Mouse (Mus musculus): ENCODE results near the gene Sf1.

Sf1 gene

DNA sequence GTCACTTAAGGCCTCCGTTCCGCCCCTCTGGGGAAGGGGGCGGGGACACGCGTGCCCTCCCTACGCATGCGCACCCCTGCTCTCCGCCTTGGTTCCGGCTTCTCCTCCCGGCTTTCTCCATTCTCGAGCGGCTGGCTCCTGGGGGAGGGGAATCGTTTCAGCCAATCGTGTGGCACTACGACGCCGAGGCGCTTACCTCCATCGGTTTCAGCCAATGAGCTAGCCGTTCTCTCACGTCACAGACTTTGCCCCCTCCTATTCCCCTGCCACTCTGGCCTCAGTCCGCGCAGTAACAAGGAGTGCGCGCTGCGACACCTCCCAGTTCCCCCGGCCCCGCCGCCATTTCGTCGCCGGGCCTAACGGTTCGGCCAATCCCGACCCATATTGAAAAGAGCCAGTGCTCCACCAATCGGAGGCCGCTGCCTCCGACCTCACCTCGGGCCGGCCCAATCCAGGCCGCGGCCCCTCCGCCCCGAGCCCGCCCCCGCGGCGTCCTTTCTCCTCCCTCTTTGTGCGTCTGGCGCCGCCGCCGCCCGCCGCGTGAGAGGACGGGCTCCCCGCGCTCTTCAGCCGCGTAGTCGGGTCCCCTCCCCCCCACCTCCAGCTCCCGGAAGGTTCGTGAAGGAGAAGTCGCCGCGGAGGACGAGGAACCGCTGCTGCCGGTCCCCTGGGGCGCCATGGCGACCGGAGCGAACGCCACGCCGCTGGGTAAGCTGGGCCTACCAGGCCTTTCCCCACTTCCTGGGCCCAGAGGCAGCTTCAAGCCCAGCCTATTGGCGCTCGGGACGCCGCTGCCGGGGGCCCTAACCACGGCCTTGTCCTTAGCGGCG is at the start of gene Sf1:
TSS of gene Sf1 (plus strand) at position 280 of the 830 bp plus-strand sequence.
- peak; percentile 100 for DNase-seq (ENCODE audit: low spot score in 2 of 2)

GRCm38 (mm10) chr19:6313796-6314195 is 49.7 kb upstream of the Sf1 start:
- no peak for DNase-seq (ENCODE audit: low spot score in 2 of 2)

- DNase-seq (ENCODE audit: low spot score in 2 of 2), result no peak
Observed at GRCm38 (mm10) chr19:6314513-6314912, 49.0 kb upstream of the Sf1 start.

- no peak for DNase-seq (ENCODE audit: low spot score in 2 of 2)
Observed at GRCm38 (mm10) chr19:6315573-6315972, 47.9 kb upstream of the Sf1 start.

- no peak for DNase-seq (ENCODE audit: low spot score in 2 of 2)
Observed at GRCm38 (mm10) chr19:6318145-6318544, 45.3 kb upstream of the Sf1 start.

DNA sequence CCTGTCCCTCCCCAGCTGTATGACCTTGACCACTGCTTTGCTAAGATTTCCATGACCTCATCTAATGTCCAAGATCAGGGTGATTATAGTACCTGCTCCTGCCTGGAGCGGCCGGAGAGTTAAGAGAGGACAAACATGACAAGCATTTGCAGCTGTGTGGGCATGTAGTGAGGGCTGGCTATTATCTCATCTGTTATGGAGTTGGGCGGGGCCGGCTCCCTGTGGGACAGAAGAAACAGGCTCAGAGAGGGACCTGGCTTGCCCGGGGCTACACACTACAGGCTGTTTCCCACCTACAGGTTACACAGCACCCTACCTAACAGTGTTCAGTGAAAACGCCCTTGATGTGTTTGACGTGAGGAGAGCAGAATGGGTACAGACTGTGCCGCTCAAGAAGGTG is 42.1 kb upstream of the Sf1 start:
- no peak for DNase-seq (ENCODE audit: low spot score in 2 of 2)

DNA sequence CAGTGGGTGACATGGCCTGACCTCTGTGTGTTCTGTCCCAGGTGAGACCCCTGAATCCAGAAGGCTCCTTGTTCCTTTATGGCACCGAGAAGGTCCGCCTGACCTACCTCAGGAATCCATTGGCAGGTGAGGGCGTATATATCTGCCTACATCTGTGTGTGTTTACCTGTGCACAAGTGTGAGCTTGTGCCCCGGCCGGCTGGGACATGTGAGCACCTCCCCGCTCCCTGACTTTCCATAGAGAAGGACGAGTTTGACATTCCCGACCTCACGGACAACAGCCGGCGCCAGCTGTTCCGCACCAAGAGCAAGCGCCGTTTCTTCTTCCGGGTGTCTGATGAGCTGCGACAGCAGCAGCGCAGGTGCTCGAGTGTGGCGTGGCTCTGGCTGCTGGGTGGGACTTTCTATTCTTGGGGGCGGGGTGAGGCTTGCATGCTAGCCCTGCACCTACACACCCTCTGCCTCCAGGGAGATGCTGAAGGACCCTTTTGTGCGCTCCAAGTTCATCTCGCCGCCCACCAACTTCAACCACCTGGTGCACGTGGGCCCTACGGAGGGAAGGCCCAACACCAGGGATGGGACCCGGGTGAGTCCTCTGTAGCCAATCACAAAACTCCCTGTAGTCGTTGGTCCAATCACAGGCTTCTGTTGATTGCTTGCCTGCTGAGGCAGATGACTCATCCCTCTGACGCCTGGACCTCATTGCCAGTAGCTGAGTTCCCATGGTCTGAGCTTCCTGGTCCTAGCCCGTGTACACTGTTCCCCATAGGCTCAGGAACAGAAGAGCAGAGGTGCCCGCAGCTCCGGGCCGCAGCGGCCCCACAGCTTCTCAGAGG is 41.5 kb upstream of the Sf1 start:
- DNase-seq (ENCODE audit: low spot score in 2 of 2), result no peak

DNA sequence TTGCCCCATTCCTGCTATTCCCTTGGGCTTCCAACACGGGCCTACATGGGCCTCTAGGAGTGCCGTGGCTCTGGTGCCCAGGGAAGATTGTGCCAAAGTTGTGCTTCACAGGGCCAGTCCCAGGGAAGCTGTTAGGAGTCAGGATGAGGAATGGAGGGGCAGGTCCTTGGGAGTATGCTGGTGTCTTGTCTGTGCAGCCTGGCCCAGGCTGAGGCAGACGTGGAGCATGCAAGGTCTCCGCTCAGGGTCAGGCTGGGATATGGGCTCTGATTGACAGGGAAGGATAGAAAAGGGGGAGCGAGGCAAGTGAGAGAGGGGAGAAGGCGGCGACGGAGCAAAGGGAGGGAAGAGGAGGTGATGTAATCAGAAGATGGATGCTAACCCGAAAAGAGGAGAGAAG is 38.7 kb upstream of the Sf1 start:
- no peak for DNase-seq (ENCODE audit: low spot score in 2 of 2)

DNA sequence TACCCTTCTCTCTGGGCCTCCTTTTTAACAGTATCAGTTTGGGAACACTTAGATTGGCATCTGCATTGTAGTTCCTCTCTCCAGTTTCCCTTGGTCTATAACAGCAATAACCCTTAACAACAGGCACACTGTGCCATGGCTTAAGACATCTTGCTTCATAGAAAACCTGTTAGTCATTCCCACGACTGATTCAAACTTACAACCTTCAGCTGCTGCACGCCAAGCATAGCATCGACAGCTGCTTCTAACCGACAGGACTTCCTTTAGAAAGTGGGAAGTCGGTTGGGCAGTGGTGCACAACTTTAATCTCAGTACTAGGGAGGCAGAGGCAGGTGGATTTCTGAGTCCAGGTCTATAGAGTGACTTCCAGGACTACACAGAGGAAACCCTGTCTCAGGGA is 32.3 kb upstream of the Sf1 start:
- DNase-seq (ENCODE audit: low spot score in 2 of 2), result no peak

DNA sequence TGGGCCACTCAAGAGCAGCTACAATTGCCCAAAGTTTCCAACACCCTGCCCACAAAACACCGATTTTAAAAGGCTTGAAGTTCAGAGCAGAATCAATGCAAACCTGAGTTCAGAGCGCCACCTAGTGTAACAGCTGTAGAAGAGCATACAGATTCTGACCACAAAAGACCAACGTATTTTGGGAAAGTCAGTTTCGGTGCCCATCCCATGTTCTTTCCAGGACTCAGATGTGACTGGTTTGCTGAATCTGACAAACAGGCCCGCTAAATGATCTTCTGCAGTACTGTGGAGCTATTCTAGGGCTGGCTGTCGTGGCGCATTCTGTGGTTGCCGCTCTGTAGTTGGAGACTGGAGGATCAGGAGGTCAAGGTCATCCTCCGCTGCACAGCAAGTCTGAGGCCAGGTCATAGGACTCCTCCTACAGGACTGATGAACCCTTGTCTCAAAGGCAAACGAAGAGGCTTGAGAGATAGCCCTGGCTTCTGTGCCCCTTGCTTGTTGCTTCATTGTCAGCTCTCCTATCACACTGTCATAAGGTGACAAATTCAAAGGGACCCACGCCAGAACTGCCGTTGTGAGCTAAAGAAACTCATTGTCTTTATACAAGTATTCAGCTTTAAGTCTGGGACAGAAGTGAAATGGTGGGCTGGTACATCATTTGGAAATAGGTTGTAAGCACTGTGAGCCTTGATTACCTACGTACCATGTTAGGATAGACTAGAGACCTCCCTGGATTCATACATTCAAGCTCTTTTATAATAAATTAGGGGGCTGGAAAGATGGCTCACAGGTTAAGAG is 31.6 kb upstream of the Sf1 start:
- DNase-seq (ENCODE audit: low spot score in 2 of 2), result peak in 1 of 2 experiments; percentile 49

GRCm38 (mm10) chr19:6333761-6334595 is 29.5 kb upstream of the Sf1 start:
- DNase-seq (ENCODE audit: low spot score in 2 of 2), result no peak

DNA sequence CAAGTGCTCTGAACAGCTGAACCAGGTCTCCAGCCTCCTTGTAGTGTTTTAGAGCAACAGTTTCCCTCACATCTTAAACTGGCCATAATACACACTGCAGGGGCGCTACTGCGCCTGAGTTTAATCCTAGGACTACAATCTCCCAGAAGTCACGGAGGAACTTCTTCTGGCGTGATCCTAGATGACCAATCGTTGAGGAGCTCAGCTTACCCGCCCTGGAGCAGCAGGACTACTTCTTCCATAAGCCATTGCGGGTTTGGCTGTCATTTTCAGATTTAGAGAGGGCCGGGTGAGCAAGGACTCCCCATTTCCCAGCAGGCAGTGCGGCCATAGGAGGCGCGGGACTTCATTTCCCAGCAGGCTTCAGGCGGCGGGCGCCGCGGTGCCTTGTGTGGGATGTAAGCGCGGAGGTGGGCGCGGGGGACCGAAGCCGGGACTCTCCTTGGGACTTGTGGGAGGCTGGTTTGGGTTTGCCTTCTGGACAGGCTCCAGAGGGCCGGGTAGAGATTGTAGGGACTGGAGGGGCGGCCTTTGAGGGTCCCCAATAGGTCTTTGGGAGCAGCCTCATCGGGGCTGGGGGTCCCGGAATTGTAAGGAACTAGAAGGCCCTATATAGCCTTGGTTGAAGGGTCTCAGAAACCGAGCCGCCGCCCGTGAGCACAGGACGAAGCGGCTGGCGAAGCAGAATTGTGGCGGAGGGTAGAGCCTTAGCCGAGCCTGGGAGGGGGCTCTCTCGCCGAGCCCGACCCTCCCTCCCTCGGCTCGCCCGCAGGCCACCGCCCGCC is 28.6 kb upstream of the Sf1 start, which contains the start of gene Men1:
TSS of gene Men1 (plus strand) at position 307 of the 785 bp plus-strand sequence.
- DNase-seq (ENCODE audit: low spot score in 2 of 2), result peak; percentile 95 to 98

DNA sequence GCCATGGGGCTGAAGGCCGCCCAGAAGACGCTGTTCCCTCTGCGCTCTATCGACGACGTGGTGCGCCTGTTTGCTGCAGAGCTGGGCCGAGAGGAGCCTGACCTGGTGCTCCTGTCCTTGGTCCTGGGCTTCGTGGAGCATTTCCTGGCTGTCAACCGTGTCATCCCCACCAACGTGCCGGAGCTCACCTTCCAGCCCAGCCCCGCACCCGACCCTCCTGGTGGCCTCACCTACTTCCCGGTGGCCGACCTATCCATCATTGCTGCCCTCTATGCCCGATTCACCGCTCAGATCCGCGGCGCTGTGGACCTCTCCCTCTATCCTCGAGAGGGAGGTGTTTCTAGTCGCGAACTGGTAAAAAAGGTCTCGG is 28.0 kb upstream of the Sf1 start:
- no peak for DNase-seq (ENCODE audit: low spot score in 2 of 2)

DNA sequence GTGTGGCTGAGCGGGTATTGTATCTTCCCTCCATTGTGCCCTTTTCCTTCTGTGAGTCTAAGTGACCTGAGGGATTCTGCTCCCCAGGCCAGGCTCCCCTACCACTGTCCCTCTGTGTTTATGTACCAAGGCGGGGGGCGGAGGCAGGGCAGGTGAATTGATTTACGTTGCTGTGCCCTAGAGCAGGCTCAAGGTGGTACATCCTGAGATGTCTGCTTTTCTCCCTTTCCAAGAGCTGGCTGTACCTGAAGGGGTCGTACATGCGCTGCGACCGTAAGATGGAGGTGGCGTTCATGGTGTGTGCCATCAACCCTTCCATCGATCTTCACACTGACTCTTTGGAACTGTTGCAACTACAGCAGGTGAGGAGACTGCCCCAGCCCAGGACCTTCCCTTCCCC is 26.6 kb upstream of the Sf1 start:
- DNase-seq (ENCODE audit: low spot score in 2 of 2), result no peak

DNA sequence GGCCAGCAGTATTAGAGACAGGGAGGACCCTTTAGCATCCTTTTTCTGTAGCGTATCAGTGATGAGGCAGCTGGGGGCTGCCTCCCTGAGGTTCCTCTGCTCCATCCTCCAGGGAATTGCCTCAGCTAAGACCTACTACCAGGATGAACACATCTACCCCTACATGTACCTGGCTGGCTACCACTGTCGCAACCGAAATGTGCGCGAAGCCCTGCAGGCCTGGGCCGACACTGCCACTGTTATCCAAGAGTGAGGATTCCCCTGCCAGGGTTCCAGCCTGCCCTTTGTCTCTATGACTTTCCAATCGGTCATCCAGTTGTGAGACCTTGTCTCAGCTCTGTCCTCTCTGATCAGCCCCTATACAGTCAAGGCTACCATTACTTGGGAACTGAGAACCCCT is 25.3 kb upstream of the Sf1 start:
- no peak for DNase-seq (ENCODE audit: low spot score in 2 of 2)

GRCm38 (mm10) chr19:6338716-6339115 is 24.8 kb upstream of the Sf1 start:
- DNase-seq (ENCODE audit: low spot score in 2 of 2), result no peak

DNA sequence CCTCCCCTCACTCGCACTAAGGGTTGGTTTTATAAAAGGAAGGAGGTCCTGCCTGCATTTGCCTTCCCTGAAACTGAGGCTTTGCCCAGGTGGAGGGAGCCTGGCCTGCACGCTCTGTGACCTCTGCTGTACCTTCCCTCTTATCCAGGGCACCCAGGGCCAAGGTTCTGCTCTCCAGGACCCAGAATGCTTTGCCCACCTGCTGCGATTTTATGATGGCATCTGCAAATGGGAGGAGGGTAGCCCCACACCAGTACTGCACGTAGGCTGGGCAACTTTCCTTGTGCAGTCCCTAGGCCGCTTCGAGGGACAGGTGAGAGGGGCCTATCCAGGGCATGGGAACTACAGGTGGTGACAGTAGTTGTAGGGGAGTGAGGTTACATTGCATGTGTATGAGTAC is 24.3 kb upstream of the Sf1 start:
- DNase-seq (ENCODE audit: low spot score in 2 of 2), result no peak

- no peak for DNase-seq (ENCODE audit: low spot score in 2 of 2)
Observed at GRCm38 (mm10) chr19:6339890-6340504, 23.5 kb upstream of the Sf1 start.

- DNase-seq (ENCODE audit: low spot score in 2 of 2), result peak; percentile 56 to 67
Observed at GRCm38 (mm10) chr19:6340524-6341452, 22.7 kb upstream of the Sf1 start, which contains the start of gene Map4k2. TSS of gene Map4k2 (plus strand) at chr19:6341135.
